Mouse (Mus musculus) mesoderm, embryonic 11.5 days (tissue): Measurements from ENCODE around the gene Crocc.

Experiments used
- DNase-seq: peaks from one replicate; pipeline ENCODE4 v3.0.0-alpha.2; 2012; ENCODE audit warnings: low read depth, low spot score

Gene Crocc

DNA sequence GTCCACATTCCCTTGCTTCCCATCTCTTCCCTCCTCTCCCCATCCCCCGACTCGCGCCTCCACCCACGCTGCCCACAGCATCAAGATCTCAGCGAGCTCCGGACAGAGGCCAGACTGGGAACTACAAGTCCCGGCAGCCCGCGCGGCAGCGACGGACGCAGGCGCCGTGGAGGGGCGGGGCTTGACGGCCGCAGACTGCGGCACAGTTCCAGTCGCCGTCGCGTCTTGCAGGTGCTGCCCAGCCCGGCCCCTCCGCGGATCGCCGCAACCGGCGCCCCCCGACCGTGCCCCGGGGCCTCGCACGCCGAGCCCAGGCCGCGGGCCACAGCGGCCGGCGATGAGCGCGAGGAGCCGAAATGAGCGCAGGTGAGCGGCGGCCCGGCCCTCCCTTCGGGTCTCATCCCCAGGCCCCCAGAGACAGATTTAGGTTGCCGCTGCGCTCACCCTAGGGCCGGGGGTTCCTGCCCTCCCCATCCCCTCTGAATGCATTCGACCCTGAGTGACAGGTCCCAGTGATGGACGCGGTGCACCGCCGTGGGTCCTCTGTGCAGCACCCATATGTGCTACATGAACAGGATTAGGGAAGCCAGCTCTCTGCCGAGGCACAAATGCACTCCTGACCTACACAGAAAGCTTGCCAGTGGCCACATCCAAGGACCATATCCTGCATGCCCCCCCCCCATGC, 73.5 kb downstream of the Crocc start, which contains the start of gene Atp13a2:
TSS of gene Atp13a2 (plus strand) at position 163 of the 685 bp plus-strand sequence.
- peak; percentile 89 for DNase-seq

DNA sequence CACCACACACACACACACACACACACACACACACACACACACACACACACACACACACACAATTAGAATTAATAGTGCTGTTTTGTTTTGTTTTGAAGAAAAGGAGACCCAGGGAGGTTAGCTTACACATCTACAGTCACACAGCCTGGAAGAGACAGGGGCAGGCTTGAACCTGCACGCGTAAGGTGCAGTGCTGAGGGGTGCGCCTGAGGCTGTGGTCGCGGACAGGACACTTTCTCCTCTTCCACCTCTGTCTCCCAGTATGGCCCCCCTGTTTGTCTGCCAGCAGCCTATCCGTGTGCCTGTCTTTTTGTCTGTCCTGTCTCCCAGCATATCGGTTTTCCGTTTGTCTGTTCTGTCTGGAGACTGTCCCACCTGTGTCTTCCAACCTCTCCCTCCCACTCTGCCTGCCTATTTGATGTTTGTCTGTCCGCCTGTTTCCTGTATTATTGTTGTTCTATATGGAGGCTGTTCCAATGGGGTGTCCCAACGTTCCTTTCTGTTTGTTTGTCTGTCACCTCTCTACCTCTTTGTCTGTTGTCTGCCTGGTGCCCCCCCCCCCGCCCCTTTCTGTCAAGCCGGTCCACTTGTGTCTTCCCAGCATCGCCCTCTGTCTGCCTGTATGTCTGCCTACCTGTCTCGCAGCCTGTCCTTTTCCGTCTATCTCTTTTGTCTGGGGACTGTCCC, 74.2 kb downstream of the Crocc start:
- DNase-seq, result no peak

DNA sequence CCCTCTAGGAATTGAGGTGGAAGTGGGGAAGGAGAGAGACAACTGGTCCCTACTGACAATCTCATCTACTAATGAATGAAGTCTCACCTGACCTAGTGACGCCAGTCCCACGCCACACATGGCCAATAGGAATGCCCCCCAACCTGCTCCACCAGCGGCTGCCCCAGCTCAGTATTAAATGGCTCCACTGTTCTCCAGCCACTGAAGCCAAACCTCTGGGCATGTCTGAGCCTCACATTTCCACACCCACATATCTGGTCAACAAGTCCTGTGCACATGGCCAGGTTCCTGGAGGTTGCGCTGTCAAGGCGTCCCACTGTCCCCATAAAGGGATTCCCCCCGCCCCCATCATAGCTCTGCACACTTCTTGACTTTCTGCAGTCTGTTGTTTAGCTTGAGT, 75.8 kb downstream of the Crocc start:
- no peak for DNase-seq

DNA sequence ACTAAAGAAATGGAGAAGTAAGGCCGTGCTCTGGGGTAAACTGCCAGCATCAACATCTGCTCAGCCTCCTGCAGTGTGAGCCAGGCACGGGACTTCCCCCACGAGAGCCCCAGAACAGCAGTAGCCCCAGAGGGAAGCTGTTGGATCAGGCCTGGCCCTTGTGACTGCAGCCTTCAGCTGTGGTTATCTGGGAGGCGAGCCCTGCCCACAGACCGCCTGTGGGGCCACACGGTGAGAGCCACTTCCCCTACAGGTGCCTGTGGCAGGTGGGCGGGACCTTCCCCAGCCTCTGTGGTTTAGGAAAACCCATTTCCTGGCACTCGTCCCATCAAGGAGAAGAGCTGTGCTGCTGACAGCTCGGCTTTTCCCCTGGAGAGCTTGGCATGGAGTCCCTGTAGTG, 76.9 kb downstream of the Crocc start:
- no peak for DNase-seq

DNA sequence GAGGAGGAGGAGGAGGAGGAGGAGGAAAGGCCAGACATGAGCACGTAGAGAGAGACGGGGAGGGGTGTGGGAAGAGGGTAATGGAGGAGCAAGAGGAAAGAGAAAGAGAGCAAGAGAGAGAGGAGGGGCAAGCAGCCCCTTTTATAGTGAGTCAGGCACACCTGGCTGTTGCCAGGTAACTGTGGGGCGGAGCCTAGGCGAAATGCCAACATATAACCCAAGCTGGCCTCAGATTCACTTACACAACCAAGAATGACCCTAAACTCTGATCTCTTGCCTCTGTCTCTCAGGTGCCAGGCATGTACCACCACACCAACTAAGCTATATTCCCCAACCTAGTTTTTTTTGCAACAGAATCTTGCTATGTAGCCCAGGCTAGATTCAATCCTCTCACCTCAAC, 77.5 kb downstream of the Crocc start:
- no peak for DNase-seq

DNA sequence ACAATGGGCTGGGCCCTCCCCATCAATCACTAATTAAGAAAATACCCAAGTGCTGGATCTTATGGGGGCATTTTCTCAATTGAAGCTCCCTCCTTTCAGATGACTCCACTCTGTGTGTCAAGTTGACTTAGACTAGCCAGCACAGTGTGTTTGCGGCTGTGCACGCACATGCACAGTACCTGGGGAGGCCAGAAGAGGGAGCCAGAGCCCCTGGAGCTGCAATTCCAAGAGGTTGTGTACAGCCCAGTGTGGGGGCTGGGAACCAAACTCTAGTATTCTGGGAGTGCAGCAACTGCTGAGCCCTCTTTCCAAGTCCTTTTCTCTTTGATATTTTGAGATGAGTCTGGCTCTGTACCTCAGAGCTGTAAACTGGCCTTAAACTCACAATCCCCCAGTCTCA, 78.7 kb downstream of the Crocc start:
- no peak for DNase-seq

DNA sequence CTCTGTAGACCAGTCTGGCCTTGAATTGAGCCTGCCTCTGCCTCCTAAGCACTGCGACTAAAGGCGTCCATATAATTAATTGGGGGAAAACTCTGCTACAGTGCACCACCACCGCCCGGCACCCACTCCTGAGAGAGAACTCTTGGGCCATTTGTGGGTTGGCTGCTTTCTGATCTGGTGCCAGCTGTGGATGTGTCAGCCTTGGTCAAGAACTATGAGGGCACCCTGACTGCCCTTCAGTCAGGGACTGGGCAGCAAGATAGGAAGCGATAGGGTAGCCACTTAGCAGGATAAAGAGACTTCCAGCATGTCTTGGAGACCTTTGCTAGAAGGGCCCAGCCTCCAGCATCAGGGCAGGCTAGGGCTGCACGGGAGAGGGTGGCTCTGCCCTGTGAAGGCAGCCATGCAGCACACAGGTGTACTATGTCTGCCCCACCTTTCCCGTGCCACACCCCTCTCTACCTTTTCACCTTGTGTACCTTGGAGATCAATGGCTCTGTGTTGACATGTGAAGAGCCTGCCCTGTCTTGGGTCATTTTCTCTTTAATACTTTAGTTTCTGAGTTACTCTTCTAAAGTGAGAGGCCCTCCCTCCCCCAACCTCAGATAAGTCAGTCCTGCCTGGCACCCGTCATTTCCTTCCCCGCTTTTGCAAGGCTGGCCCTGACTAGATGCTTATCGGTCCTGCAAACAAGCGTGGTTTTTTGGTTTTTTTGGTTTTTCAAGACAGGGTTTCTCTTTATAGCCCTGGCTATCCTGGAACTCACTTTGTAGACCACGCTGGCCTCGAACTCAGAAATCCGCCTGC, 82.3 kb downstream of the Crocc start:
- no peak for DNase-seq

DNA sequence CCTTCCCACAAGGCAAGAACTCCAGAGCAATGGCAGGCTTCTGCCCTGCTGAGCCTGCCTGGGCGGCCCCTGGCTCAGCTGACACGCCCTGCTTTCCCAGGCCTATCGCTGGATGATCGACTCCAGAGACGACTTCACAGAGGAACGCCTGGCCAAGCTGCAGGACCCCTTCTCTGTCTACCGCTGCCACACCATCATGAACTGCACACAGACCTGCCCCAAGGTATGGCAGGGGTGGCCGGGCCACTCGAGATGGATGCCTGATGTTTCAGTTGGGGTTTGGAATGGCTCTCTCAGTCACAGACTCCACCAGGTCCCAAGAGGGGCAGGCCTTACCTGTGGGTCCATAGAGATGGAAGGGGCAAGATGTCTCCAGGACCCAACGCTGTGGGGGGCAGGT, 83.1 kb downstream of the Crocc start:
- DNase-seq, result no peak

DNA sequence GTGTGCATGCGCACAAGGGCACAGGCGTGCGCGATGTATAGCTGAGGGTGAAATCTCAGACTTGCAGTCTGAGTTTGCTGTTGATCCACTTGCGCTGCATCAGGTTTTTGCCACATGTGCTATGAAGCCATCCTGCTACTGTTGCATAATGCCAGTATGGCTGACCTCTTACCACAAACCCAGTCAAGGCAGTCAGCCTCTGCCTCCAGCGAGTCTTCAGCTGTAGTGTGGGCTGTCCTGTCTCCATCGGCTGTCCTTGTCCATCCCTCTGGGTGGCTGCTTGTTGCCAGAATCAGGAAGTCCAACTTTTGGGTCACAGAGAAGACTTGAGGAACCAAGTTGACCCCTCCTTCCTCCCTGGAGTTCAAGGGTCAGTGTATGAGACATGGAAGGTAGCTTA, 85.0 kb downstream of the Crocc start:
- no peak for DNase-seq

DNA sequence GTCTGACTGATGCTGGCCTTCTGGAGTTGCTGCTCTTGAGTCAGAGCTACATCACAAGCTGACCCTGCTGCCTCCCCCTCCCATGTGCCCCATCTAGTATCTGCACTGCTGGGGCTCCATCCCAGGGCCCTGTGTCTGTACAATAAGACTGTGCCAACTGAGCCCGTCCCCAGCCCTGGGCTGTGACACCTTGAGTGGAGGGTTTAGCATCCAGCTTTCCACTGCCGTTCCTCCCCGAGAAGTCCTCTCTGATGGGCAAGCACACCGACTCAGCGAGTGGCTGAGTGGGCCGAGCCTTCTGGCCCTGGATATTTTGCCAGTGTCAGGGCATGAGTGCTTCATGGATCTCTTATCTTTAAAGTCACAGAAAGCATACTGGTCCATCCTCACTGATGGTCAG, 85.9 kb downstream of the Crocc start:
- DNase-seq, result no peak

DNA sequence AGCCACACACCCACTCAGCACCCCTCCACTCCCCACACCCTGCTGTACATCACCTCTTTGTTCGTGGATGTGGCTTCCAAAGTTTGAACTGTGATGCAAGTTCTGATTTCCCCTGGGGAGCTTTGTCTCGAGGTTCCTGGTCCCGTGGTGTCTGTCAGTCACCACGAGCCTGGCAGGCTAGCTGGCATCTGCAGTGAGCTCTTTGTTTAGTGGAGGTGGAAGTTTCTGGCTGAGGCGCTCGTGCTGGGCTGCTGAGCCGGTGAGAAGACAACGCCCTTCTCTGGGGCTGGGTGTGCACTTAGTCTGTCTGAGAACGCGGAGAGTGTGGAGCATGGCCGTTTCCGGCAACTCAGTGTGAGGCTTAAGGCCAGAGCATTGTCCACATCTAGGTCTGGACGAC, 88.7 kb downstream of the Crocc start:
- no peak for DNase-seq

DNA sequence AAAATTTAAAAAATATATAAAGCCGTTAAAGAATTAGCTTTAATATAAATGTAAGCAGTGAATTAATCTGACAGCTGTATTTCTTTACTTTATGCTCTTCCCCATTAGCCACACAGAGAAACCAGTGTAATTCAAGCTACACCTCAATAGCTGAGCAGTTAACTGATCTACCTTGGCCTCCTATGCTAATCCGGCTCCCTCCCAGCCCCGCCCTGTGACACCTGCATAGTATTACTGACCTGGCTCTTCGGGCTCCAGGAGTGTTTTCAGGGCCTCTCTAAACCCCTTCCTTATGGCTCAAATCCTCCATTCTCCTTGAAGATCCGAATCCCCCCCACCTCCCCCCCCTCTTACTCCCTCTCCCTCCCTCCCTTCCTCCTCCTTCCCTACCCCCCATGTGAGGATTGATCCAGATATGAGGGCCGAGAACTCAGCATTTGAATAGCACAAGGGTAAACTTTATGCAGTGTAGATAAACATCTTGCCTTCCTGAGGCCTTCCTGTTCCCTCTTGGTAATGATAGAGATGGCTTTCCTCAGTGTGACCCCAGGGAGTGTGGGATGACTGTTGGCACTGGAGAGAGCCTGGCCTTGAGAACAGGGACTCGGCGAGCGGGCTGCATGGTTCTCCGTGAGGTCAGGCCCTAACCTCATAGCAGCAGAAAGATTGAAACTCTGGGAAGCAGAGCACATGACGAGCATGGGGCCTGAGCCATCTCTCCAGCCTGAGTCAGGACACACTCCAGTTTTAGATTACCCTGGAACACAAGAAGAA, 92.8 kb downstream of the Crocc start:
- DNase-seq, result no peak
